Mouse (Mus musculus): ENCODE data around the gene Usp44. TPM values are rescaled to one million over a fixed set of nuclear protein-coding genes. Genes with fewer than 3 reads are reported as not detected.
A peak's percentile ranks its signal among the peaks of the same experiment; 100 is the strongest.

The Usp44 gene
- polyA plus RNA-seq, 1 experiment from 2014 or later, result 10.5 TPM

DNA sequence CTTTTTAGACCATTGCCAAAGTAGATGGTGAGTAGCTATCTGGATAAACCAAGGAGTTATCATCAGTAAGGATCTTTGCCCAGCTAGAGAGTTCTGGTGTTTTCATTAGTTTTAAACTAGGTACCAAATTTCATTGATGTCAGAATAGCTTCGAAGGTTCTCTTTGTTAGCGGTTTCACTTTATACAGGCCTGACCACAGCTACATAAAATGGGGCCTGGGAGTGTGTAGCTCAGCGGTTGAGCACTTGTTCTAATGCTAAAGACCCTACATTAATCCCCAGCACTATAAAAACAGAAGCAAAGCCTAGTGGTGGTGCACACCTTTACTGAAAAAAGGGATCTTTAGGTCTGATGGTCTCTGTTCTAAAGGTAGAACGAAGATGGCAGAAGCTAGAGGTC lies 59.2 kb downstream of the Usp44 start:
- H3K27ac ChIP-seq (ENCODE audit: low read depth, low read length), result no peak overlapping the region
- peak overlapping the region; percentile 83; the same call in 1 of the 2 replicates for H3K4me2 ChIP-seq (ENCODE audit: low read depth, low read length, severe bottlenecking)

GRCm38 (mm10) chr10:93891031-93891430 lies 59.7 kb downstream of the Usp44 start:
- Histone ChIP-seq H3K4me2 (ENCODE audit: low read depth, low read length, severe bottlenecking) (no peak overlapping the region), H3K27me3 (ENCODE audit: control insufficient read depth, insufficient read depth, low read length) (no peaks in the 10 kb centered on the region), H3K4me3 (ENCODE audit: low read depth, low read length) (no peak overlapping the region), H3K27ac (ENCODE audit: low read depth, low read length) (no peak overlapping the region), H3K9me3 (ENCODE audit: control insufficient read depth, low read length) (no peaks in the 10 kb centered on the region), H3K9ac (ENCODE audit: low read length) (no peak overlapping the region), H3K4me1 (replicated peaks; ENCODE audit: control insufficient read depth, insufficient read depth, low read length) (peaks cover 11% of the 10 kb centered on the region), H3K36me3 (ENCODE audit: control insufficient read depth, insufficient read depth, low read length) (peaks cover 2% of the 10 kb centered on the region; the same call in 1 of the 2 replicates)
- ATAC-seq (replicated peaks; ENCODE audit: low FRiP score) (no peak), DNase-seq (ENCODE audit: low spot score) (no peak)
- 94% methylated on average over 1 of the region's 1 CpGs for WGBS

More for the DNA sequence above, 59.2 kb downstream of the Usp44 start:
- Histone ChIP-seq H3K9me3 (ENCODE audit: control insufficient read depth, low read length) (no peaks in the 10 kb centered on the region), H3K4me1 (replicated peaks; ENCODE audit: control insufficient read depth, insufficient read depth, low read length) (peaks cover 11% of the 10 kb centered on the region), H3K9ac (ENCODE audit: low read length) (peak overlapping the region; percentile 95; the same call in 1 of the 2 replicates), H3K36me3 (ENCODE audit: control insufficient read depth, insufficient read depth, low read length) (peaks cover 4% of the 10 kb centered on the region; the same call in 1 of the 2 replicates), H3K4me3 (ENCODE audit: low read depth, low read length) (no peak overlapping the region; the same call in 1 of the 2 replicates), H3K27me3 (ENCODE audit: control insufficient read depth, insufficient read depth, low read length) (no peaks in the 10 kb centered on the region)
- ATAC-seq (replicated peaks; ENCODE audit: low FRiP score) (no peak), DNase-seq (ENCODE audit: low spot score) (no peak)
- 60% methylated on average over 4 of the region's 4 CpGs for WGBS

GRCm38 (mm10) chr10:93892551-93892950 lies 61.2 kb downstream of the Usp44 start:
- 85% methylated on average over 4 of the region's 4 CpGs for WGBS
- Histone ChIP-seq H3K36me3 (ENCODE audit: control insufficient read depth, insufficient read depth, low read length) (no peaks in the 10 kb centered on the region), H3K9ac (ENCODE audit: low read length) (no peak overlapping the region), H3K4me3 (ENCODE audit: low read depth, low read length) (no peak overlapping the region), H3K9me3 (ENCODE audit: control insufficient read depth, low read length) (no peaks in the 10 kb centered on the region), H3K4me1 (replicated peaks; ENCODE audit: control insufficient read depth, insufficient read depth, low read length) (peaks cover 11% of the 10 kb centered on the region), H3K4me2 (ENCODE audit: low read depth, low read length, severe bottlenecking) (no peak overlapping the region), H3K27me3 (ENCODE audit: control insufficient read depth, insufficient read depth, low read length) (no peaks in the 10 kb centered on the region), H3K27ac (ENCODE audit: low read depth, low read length) (no peak overlapping the region)
- ATAC-seq (replicated peaks; ENCODE audit: low FRiP score) (no peak), DNase-seq (ENCODE audit: low spot score) (no peak)

DNA sequence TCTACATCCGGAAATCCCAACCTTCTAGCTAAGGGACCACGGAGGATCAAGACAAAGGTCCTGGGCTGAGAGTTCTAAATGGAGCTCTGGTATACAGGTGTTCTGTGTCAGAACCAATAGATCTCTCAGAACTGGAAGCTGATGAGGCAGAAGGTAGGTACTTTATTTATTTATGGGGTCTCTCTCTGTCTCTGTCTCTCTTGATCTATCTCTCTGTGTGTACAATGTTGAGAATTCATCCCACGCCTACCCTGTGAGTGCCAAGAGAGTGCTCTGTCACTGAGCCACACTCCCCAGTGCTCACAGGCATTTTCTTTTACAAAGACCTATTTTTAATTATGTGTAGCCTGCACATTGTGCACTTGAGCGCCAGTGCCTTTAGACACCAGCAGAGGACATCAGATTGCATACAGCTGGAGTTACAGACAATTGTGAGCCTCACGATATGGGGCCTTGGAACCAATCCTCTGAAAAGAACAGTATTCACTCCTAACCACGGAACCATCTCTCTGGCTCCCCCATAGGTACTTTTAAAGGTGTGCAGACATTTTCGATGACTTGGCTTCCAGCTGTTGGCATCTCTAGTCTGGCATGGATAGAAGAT lies 65.8 kb downstream of the Usp44 start, which contains the start of gene Metap2:
TSS of gene Metap2 (minus strand) at position 51 of the 604 bp plus-strand sequence.
- H3K36me3 ChIP-seq (ENCODE audit: control insufficient read depth, insufficient read depth, low read length), result no peaks in the 10 kb centered on the region
- ATAC-seq (replicated peaks; ENCODE audit: low FRiP score) (no peak), DNase-seq (ENCODE audit: low spot score) (no peak)
- H3K4me2 ChIP-seq (ENCODE audit: low read depth, low read length, severe bottlenecking), result no peak within 1 kb of the TSS
- no peaks in the 10 kb centered on the region for H3K9me3 ChIP-seq (ENCODE audit: control insufficient read depth, low read length)
- WGBS, result 66% methylated on average over 7 of the region's 7 CpGs
- no peaks in the 10 kb centered on the region for H3K4me1 ChIP-seq (replicated peaks; ENCODE audit: control insufficient read depth, insufficient read depth, low read length)
- H3K4me3 ChIP-seq (ENCODE audit: low read depth, low read length), result no peak within 1 kb of the TSS
- H3K9ac ChIP-seq (ENCODE audit: low read length), result no peak within 1 kb of the TSS
- no peak within 1 kb of the TSS for H3K27ac ChIP-seq (ENCODE audit: low read depth, low read length)
- no peaks in the 10 kb centered on the region for H3K27me3 ChIP-seq (ENCODE audit: control insufficient read depth, insufficient read depth, low read length)

DNA sequence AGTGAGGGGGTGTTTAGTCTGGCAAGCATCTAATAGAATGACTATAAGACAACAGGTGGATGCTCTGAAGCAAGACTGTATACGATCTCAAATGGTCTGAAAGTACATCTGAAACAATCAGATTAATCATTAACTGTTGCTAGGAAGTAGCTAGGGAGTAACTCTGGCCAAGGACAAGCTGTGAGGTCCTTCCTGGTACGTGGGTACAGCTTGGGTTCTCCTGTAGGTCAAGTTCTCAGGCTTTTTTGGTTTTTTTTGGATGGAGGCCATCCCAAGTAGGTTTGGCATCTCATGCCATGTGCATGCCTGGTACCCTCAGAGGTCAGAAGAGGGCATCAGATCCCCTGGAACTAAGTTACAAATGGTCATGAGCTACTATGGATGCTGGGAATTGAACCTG lies 67.9 kb downstream of the Usp44 start:
- Histone ChIP-seq H3K36me3 (ENCODE audit: control insufficient read depth, insufficient read depth, low read length) (no peaks in the 10 kb centered on the region), H3K27ac (ENCODE audit: low read depth, low read length) (no peak overlapping the region), H3K9me3 (ENCODE audit: control insufficient read depth, low read length) (no peaks in the 10 kb centered on the region), H3K4me3 (ENCODE audit: low read depth, low read length) (no peak overlapping the region), H3K27me3 (ENCODE audit: control insufficient read depth, insufficient read depth, low read length) (no peaks in the 10 kb centered on the region), H3K9ac (ENCODE audit: low read length) (no peak overlapping the region), H3K4me2 (ENCODE audit: low read depth, low read length, severe bottlenecking) (no peak overlapping the region), H3K4me1 (replicated peaks; ENCODE audit: control insufficient read depth, insufficient read depth, low read length) (no peaks in the 10 kb centered on the region)
- no peak for ATAC-seq (replicated peaks; ENCODE audit: low FRiP score)
- no peak for DNase-seq (ENCODE audit: low spot score)
- 67% methylated on average over 2 of the region's 2 CpGs for WGBS

DNA sequence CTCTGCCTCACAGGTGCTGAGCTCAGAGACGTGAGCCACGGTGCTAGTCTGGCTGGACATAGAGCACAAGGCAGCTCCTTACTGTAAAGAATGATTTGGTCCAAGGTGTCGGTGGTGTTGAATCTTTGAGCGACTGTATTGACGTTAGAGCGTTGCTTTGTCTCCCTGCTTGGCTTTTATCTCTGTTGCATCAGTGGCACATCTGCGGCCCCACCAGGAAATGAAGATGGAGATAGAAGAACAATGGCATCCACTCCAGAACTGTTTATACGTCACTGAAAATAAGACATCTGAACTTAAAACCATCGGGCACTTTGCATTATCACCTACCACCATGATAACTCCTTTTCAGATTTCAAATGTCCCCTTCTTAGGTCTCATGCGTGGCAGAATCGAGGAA lies 68.6 kb downstream of the Usp44 start:
- ATAC-seq (replicated peaks; ENCODE audit: low FRiP score), result no peak

DNA sequence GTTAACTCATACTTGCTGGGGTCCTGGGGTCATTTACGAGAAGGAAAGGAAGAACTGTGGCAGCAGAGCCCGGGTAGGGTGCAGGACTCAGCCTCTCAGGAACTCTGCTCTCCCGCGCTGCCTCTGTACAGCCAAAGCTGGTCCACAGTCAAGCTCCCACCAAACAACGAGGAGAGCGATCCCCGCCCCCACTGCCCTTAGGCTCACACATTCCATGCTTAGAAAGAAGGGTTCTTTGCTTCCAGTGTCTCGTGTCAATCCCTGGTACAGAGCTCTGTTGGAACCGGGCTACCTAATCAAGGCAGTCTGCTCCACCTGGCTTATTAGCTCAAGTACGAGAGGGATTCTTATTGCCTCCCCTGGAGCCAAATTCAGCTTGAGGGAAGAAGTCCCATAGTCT lies 76.0 kb downstream of the Usp44 start:
- no peak for ATAC-seq (replicated peaks; ENCODE audit: low FRiP score)
- no peak overlapping the region for H3K4me3 ChIP-seq (ENCODE audit: low read depth, low read length)
- no peak overlapping the region for H3K9ac ChIP-seq (ENCODE audit: low read length)
- no peaks in the 10 kb centered on the region for H3K9me3 ChIP-seq (ENCODE audit: control insufficient read depth, low read length)
- H3K4me2 ChIP-seq (ENCODE audit: low read depth, low read length, severe bottlenecking), result no peak overlapping the region
- WGBS, result 67% methylated on average over 10 of the region's 10 CpGs
- peak; percentile 55 for DNase-seq (ENCODE audit: low spot score)
- no peaks in the 10 kb centered on the region for H3K36me3 ChIP-seq (ENCODE audit: control insufficient read depth, insufficient read depth, low read length)
- H3K4me1 ChIP-seq (replicated peaks; ENCODE audit: control insufficient read depth, insufficient read depth, low read length), result no peaks in the 10 kb centered on the region
- no peaks in the 10 kb centered on the region for H3K27me3 ChIP-seq (ENCODE audit: control insufficient read depth, insufficient read depth, low read length)
- H3K27ac ChIP-seq (ENCODE audit: low read depth, low read length), result no peak overlapping the region

More for the DNA sequence above, 68.6 kb downstream of the Usp44 start:
- Histone ChIP-seq H3K27ac (ENCODE audit: low read depth, low read length) (no peak overlapping the region), H3K4me3 (ENCODE audit: low read depth, low read length) (no peak overlapping the region), H3K4me1 (replicated peaks; ENCODE audit: control insufficient read depth, insufficient read depth, low read length) (no peaks in the 10 kb centered on the region), H3K4me2 (ENCODE audit: low read depth, low read length, severe bottlenecking) (no peak overlapping the region), H3K36me3 (ENCODE audit: control insufficient read depth, insufficient read depth, low read length) (no peaks in the 10 kb centered on the region), H3K9me3 (ENCODE audit: control insufficient read depth, low read length) (no peaks in the 10 kb centered on the region), H3K9ac (ENCODE audit: low read length) (no peak overlapping the region), H3K27me3 (ENCODE audit: control insufficient read depth, insufficient read depth, low read length) (no peaks in the 10 kb centered on the region)
- 92% methylated on average over 11 of the region's 11 CpGs for WGBS
- DNase-seq (ENCODE audit: low spot score), result no peak

All from forebrain, embryonic 11.5 days (tissue).